Mouse (Mus musculus) layer of hippocampus, postnatal 25 days (tissue): ENCODE measurements around the gene Arfgef2. TPM values are rescaled to one million over a fixed set of nuclear protein-coding genes. Genes with fewer than 3 reads are reported as not detected.

Experiments used
- DNase-seq, 2 experiments: peaks; one replicate each; pipeline ENCODE4 v3.0.0; 2022; ENCODE audit warnings: mixed read lengths in 2 of 2, low spot score in 1 of 2; ENCODE audit errors: extremely low spot score in 1 of 2
- total RNA-seq, 2 experiments: library from RNA; stranded (reverse); gene quantifications; 2 replicates each; pipeline ENCODE4 v1.2.3; 2021

Arfgef2 gene
- total RNA-seq = 10 to 100 TPM; 45.7 to 48.5 TPM

DNA sequence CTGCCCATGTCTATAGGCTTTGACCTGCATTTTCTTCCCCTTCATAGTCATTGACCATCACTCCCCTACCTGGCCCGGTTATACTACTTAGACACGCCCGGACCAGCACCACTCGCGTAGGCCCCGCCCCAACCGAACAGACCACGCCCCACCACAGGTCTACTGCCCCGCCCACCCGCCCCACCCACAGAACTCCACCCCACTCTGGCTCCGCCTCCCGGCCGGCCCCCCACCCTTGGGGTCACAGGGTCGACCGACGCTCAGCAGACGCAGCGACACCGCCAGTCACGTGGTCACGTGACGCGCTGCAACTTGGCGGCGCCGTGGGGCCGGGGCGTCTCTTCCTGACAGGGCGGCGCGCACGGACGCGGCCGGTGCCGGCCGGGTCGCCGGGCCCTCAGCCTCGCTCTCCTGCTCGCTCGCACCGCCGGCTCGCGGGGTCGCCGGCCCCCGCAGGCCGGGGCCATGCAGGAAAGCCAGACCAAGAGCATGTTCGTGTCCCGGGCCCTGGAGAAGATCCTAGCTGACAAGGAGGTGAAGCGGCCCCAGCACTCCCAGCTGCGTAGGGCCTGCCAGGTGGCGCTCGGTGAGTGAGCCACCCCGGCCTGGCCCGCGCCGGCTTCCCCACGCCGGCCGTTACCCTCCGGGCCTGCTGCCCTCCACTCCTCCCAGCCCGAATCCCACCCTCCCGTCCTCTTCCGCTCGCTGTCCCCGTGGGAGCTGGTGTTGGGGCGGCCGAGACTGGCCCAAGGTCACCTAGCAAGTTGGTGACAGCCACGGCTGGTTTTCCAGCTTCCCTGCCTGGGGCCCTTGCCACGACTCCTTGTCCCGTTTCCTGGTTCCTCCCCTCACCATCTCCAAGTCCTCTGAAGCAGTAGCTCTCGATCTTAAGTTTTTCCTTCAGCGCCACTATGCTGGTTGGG lies at the start of gene Arfgef2:
Gene Arfgef2, plus strand, starts transcription at position 339 of the 923 bp plus-strand sequence.
- DNase-seq = peak; percentile 74

DNA sequence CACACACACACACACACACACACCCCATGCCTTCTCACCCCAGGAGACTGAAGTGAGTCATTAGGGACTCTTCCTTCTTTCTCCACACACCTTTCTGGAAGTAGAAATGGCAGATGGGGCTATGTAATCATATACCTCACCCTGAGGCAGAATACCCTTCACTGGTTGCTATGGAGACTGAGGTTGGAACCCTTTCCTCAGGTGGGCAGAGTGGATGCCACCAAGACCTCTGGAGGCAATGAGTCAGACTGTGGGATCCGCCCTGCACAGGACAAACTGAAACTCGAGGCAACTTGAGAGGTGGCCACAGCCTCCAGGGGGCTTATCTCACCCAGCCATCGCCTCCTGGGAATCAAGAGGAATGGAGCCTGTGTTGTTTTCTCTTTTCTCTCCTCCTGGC lies 47.4 kb upstream of the Arfgef2 start:
- DNase-seq = no peak

DNA sequence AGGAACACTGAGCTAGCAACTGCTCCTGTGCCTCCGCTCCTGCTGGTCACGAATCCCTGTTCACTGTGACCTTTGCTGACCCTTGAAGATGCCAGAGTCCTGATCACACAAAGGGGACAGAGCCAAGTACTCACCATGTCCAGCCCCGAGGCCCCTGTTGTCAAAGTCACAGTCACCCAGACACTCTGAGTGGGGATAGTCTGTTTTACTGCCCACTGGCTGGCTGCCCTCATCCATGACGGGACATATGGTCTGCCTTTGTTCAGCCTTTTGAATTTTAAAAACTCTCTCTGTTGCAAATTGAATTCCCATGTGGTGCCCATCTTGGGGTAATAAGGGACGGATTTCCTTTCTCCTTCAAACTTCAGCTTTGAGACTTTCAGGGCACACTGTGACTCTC lies 41.3 kb upstream of the Arfgef2 start:
- DNase-seq = no peak

DNA sequence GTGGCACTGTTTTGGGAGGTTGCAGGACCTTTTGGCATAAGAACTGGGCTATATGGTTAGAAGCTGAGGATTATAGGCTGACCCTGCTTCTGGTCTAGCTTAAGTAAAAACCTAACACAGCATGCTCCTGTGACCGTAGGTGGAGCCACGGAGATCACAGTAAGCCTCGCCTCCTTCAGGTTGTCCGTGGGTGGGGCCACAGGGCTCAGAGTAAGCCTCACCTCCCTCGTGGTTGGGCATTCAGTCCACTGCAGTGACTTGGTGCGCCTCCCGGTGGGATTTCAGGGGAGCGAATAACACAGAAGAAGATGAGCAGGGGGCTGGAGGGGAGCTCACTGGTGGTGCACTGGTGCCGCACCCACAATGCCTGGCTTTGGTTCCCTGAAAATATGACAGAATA lies 37.8 kb upstream of the Arfgef2 start:
- no peak for DNase-seq

DNA sequence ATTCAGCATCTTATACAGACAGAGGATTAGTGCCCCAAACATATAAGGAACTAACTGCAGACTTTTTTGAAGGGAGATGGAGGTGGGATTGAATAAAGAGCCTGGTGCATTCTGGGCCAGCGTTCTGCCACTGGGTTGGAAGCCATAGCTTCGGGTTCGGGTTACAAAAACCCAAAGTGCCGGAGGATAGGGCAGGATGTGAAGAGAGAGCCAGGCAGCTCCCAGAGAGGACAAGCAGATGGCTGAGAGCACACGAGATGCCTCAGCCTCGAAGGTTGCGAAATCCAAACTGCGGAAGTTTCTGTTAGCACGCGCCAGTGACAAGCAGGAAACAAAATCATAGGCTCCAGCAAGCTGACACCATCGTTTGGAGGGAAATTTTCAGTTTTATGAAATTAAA lies 34.0 kb upstream of the Arfgef2 start:
- no peak for DNase-seq

DNA sequence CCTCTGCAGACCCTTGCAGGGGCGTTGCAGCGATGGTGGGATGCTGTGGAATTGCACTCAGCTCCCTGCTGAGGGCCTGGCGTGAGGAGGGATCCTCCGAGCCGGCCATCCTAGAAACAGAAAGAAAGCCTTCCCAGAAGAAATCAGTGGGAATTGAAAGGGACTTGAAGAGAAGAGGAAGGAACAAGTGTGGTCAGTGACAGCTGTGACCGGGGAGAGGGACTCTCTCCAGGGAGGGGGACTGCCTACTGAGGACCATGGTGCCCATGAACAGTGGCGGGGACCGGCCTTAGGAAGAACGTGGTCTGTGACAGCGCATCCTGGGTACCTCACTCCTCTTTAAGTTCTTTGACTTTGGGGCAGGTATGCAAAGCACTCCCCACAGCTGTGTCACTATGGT lies 31.8 kb upstream of the Arfgef2 start:
- DNase-seq = no peak

DNA sequence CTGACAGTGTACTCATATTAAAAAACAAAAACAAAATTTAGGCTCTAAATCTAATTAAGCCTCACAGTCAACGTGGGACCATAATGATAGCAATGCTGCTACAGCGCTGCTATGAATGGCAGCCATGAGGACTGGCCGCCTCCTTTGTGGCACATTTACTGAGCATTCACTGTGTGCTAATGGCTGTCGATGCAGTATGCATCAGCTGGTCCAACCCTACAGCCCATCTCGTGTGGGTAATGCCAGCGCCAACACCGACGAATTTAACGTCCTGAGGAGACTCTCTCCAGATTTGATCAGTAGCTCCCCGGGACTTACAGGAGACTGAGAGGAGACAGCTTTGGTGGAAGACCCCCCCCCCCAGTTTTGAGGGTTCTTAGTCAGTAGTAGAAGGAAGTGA lies 31.1 kb upstream of the Arfgef2 start:
- DNase-seq = no peak

DNA sequence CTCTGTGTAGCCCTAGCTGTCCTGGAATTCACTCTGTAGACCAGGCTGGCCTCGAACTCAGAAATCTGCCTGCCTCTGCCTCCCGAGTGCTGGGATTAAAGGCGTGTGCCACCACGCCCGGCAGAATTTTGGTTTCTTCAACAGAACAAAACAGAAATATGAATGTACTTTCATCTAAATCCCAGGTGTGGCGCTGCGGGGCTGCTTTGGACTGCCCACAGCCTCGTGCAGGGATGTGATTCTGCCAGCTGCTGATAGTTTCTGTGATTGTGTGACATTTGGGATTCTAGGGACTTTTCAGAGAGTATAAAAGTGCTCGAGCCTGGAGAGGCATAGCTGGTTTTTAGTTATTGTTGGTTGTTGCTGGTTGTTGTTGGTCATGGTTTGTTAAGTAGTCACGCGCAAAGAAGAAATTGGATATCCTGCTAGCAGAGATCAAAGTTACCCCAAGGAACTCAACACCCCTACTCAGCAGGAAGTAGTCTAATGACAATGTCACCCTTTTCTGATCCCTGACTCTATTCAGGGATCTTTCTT lies 30.0 kb upstream of the Arfgef2 start:
- no peak for DNase-seq

DNA sequence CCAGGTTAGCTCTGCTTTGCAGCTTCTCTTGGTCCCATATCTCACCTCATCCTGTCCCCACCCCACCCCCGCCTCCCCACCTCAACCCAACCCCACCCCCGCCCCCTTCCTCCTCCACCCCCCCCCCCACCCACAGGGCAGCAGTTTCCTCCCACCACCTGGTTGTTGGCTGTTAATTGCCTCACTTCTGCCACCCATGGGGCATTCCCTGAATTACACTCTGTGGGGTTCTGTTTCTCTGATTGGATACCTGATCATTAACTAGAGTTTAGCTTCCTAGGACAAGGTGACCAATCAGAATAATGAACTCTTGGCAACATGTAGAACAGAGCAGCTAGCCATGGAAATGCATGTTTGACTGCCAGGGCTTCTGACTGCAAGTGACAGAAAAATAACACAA lies 29.1 kb upstream of the Arfgef2 start:
- DNase-seq = peak in 1 of 2 experiments; percentile 41

DNA sequence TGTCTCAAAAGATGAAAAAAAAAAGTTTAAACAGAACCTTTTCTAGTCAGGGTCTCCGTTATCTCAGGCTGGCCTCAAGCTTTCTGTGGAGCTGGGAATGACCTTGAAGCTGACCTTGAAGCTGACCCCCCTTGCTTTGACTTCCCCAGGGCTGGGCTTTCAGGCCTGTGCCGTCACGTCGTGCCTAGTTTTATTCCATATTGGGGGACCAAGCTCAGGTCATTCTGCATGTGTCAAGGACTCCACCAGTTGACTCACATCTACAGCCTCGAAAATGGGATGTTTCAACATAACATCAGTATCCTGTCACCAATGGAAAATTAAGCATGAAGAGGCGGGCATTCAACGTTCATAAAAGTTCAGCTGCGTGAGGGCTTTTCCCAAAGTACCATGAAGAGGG lies 25.4 kb upstream of the Arfgef2 start:
- DNase-seq = no peak

DNA sequence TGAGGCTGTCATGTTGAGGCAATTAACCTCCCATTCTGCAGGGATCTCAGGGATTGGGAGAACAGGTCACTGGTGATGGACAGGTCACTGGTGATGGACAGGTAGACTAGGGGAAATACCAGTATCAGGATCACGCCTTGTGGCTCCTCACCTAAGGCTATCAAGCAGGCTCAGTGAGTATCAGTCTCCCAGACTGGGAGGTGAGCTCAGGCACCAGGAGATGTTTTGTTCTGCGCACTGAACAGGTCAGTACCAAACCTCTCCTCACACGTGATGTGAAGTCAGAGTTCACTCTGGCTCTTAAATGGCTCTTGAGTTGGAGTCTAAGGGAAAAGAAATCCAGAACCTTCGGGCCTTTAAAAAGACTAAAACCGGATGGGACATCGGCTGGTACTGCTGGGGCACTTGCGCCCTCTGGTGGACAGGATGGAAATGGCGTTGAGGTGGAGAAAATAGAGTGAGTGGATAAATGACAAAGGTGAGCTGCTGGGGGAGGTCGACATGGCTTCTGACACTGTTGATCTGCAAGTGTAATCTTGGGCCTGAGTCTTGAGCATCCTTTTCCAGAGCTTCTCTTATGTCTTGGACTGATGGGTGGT lies 24.3 kb upstream of the Arfgef2 start:
- peak; percentile 73 to 90 for DNase-seq

DNA sequence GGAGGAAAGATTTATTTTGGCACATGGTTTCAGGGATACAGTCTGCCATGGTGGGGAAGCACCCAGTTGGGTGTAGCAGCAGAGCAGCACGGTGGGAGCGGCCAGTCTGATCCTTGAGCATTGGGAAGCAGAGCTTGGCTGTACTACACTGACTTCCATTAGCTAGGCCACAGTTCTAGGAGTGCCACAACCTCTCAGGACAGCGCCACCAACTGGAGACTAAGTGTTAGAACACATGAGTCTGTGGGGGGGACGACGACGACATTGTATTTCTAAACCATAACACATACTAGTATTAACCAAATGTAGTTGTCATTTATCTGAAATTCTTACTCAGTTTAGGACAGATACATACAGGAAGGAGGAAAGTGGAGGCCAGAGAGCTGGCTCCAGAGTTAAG lies 21.0 kb upstream of the Arfgef2 start:
- no peak for DNase-seq

DNA sequence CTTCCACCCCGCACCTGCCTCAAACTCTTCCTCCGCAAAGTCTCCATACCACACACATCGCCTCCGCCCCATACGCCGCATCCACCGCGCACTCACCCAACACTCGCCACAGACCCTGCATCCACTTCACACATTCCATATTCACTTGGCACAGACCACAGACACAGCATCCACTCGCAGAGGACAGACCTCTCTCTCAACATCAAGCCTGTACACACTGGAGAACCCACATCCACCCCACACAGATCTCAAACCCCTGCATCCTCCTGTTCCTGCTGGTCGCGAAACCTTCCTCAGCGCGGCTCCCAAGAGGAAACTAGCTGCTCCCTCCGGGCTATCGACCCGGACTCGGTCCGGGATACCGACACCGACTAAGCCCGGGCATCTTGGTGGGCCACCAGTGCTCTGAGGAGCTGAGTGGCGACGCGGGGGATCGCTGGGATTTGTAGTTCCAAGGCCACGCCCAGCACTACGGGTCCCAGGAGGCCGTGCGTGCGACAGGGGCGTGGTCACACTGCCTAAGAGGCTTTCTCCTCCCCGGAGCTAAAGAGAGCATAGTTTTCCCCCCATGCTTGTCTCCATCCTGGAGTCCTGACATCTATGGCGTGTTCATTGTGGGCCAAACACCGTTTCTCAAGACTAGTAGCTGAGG lies 18.9 kb upstream of the Arfgef2 start:
- peak; percentile 82 to 86 for DNase-seq

DNA sequence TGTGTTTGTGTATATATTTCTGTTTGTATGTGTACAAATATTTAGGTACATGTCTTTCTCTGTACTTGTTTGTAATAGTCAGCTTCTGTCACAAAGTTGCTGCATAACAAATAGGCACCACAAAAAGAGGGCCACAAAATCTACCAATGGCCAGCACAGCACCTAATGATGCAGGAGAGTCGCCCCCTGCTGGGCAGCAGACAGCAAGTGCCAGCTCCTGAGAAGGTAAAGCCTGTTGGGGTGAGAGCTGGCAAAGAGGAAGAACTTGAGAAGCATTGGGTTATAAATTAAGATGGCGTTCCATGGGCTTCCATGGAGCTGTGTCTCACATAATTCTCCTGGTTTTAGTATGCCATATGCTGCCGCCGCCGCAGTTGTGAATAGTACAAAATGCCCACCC lies 13.7 kb upstream of the Arfgef2 start:
- DNase-seq = no peak

DNA sequence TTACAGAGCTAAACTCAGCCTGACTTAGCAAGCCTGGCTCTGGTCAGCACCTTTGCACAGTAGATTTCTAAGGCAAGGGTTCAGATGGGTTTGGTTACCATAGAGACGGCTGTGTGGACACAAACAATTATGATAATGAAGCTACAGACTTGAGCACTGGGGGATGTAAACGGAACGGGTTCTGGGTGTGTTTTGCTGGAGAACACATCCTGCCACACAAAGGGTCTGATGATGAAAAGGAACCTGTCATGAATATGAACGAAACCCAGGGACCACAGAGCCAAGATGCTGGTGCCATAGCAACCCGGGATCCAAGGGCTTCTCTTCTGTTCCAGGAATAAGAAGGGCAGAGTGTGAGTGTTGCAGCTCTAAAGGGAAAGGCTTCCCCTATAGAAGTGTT lies 13.0 kb upstream of the Arfgef2 start, which contains the start of gene Trp53rkb:
Gene Trp53rkb, plus strand, starts transcription at position 177 of the 400 bp plus-strand sequence.
- DNase-seq = no peak

DNA sequence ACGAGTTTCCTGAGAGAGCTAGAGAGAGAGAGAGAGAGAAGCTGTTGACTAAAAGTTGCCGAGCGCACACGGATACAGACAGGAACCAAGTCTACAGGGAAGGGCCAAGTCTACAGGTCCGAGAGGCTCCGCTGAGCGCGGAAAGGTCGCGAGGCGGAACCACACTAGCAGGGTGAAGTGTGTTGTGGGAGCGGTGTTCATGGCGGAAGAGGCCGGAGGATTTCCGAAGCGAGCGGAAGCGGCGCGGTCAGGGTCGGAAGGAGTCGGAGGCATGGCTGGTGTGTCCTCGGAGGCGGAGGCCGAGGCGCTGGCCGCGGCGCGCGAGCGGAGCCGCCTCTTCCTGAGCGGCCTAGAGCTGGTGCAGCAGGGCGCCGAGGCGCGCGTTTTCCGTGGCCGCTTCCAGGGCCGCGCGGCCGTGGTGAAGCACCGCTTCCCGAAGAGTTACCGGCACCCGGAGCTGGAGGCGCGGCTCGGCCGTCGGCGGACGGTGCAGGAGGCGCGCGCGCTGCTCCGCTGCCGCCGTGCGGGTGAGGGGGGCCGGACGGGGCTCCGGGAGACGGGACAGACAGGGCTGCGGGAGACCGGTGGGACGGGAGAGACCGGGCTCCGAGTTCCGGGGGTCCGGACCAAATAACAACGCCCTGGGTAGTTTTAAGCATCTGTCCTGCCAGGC lies 11.7 kb upstream of the Arfgef2 start:
- DNase-seq = peak; percentile 76 to 83

DNA sequence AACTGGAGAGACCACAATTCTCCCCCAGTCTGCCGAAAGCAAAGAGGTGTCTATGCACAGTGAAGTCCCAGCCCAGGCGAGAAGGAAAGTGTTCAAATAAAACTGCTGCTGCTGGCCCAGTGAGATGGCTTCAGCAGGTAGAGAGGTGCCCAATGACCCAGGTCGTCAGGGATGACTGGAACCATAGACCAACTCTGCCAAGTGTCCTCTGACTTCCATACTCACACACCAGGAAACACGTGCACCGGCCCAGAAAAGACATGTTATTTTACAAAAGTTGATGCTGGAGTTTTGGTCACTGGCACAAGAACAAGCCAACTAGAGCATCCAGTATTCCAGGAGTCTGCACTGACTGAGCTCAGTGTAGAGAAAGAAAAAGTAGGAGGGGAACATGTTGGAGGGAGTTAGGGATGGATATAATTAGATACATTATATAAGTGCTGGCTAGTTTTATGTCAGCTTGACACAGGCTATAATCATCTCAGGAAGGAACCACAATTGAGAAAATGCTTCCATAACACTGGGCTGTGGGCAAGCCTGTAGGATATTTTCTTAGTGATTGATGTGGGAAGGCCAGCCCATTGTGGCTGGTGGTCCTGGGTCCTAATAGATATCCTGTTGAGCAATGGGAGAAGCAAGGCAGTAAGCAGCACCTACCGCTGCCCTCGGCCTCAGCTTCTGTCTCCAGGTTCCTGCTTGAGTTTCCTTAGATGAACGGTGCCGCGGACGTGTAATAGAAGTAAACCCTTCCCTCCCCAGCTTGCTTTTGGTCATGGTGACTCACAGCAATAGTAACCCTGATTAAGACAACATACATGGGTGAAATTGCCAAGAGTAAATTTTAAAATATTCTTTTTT lies 5.5 kb upstream of the Arfgef2 start:
- no peak for DNase-seq

DNA sequence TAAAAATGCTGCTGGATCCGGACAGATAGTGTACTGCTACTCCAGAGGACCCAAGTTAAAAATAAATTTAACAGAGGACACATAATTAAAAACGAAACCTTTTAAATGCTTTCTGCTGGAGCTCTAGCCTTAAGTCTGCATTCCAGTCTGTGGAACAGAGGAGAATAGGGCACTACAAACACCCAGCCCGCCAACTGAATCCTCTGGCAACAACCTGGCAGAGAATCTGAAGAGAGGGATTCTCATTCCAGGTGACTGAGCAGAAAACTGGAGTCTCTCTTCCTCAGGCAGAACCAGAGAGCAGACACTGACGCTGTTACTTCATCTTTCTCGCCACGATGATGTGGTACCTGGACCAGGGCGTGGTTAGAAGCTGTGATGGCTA lies 4.9 kb upstream of the Arfgef2 start:
- DNase-seq = no peak

DNA sequence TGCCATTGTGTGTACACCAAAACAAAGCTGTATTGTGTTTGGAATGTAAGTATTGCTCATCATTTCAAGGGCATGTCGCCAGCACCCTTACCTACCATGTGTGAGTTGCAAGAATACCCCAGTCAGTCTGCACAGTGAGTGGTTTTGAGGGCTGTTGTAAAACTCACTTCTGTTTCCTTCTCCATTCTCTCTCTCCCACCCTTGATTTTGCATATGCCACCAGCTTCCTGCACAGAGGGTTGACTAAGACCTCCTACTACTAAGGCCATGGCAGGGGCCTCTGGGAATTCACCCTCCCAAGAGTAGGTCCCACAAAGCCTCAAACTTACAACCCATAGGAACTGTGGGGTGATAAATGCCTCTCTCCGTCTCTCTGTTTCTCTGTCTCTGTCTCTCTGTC lies 4.0 kb upstream of the Arfgef2 start:
- no peak for DNase-seq

DNA sequence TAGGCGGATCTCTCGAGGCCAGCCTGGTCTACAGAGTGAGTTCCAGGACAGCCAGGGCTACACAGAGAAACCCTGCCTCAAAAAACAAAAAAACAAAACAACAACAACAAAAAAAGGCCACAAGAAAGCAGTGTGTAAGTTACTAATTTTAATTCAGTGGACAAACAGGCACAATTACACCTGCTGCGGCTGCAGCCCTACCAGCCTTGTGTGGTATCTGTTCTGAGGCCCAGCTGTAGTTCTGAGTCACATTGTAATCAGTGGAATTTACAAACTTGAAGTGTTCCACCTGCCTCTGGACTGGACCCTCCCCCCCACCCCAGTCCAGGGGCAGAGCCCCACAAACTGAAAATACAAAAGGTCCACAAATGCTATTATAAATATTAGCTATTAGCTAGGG lies 2.1 kb upstream of the Arfgef2 start:
- no peak for DNase-seq
